Mouse (Mus musculus): Measurements from ENCODE around the gene Sapcd2. TPM values are rescaled to one million over a fixed set of nuclear protein-coding genes. Genes with fewer than 3 reads are reported as not detected.
"Not testable (repeated sequence)": the region's sequence is repeated elsewhere in the genome, so short reads cannot be mapped to it uniquely, and the experiment has no call there.

The Sapcd2 gene
- polyA plus RNA-seq, 1 experiment from 2014 or later: 17.9 TPM

- 84% methylated on average over 4 of the region's 4 CpGs for WGBS
- ATAC-seq (replicated peaks; ENCODE audit: low FRiP score, low read depth): no peak
- H3K4me1 ChIP-seq (replicated peaks; ENCODE audit: insufficient read depth, low read length): 0 out of 2 replicates have a peak, but pooled peaks cover 9% of the 10 kb centered on the region
- no peak for TF ChIP-seq CTCF (IDR thresholded peaks at IDR 0.05; ENCODE audit: low read depth)
- H3K36me3 ChIP-seq (ENCODE audit: insufficient read depth, low read length): no peaks in the 10 kb centered on the region
- no peak overlapping the region for H3K4me3 ChIP-seq (replicated peaks; ENCODE audit: low read depth, low read length)
- no peak overlapping the region for H3K9ac ChIP-seq (ENCODE audit: low read depth, low read length)
- DNase-seq (ENCODE audit: low spot score): no peak
- no peaks in the 10 kb centered on the region for H3K9me3 ChIP-seq (replicated peaks; ENCODE audit: low read length)
- no peak overlapping the region for H3K27ac ChIP-seq
- 0 out of 2 replicates have a peak, but pooled peaks cover 5% of the 10 kb centered on the region for H3K27me3 ChIP-seq (ENCODE audit: insufficient read depth, low read length)
- H3K4me2 ChIP-seq (ENCODE audit: low read length): 0 out of 2 replicates have a peak overlapping the region, but pooled peaks have one; percentile 91
Observed at GRCm38 (mm10) chr2:25403994-25404393, 31.9 kb downstream of the Sapcd2 start.

GRCm38 (mm10) chr2:25408908-25409307 is 36.8 kb downstream of the Sapcd2 start:
- 91% methylated on average over 10 of the region's 10 CpGs for WGBS
- no peak for TF ChIP-seq CTCF (IDR thresholded peaks at IDR 0.05; ENCODE audit: low read depth)
- H3K36me3 ChIP-seq (ENCODE audit: insufficient read depth, low read length): no peaks in the 10 kb centered on the region
- no peak overlapping the region for H3K4me2 ChIP-seq (ENCODE audit: low read length)
- no peak overlapping the region for H3K9ac ChIP-seq (ENCODE audit: low read depth, low read length)
- no peak for ATAC-seq (replicated peaks; ENCODE audit: low FRiP score, low read depth)
- no peaks in the 10 kb centered on the region for H3K9me3 ChIP-seq (replicated peaks; ENCODE audit: low read length)
- no peak overlapping the region for H3K4me3 ChIP-seq (replicated peaks; ENCODE audit: low read depth, low read length)
- H3K27me3 ChIP-seq (ENCODE audit: insufficient read depth, low read length): no peaks in the 10 kb centered on the region
- no peak overlapping the region for H3K27ac ChIP-seq
- no peak for DNase-seq (ENCODE audit: low spot score)
- H3K4me1 ChIP-seq (replicated peaks; ENCODE audit: insufficient read depth, low read length): no peaks in the 10 kb centered on the region

GRCm38 (mm10) chr2:25413436-25413835 is 41.3 kb downstream of the Sapcd2 start:
- not testable (repeated sequence) for H3K36me3 ChIP-seq (ENCODE audit: insufficient read depth, low read length); DNase-seq (ENCODE audit: low spot score); H3K27ac ChIP-seq; H3K9ac ChIP-seq (ENCODE audit: low read depth, low read length); H3K4me2 ChIP-seq (ENCODE audit: low read length); H3K4me3 ChIP-seq (replicated peaks; ENCODE audit: low read depth, low read length); ATAC-seq (replicated peaks; ENCODE audit: low FRiP score, low read depth); H3K9me3 ChIP-seq (replicated peaks; ENCODE audit: low read length); H3K27me3 ChIP-seq (ENCODE audit: insufficient read depth, low read length); H3K4me1 ChIP-seq (replicated peaks; ENCODE audit: insufficient read depth, low read length)
- TF ChIP-seq CTCF (IDR thresholded peaks at IDR 0.05; ENCODE audit: low read depth): peak; percentile 48

- no peaks in the 10 kb centered on the region for H3K9me3 ChIP-seq (replicated peaks; ENCODE audit: low read length)
- TF ChIP-seq CTCF (IDR thresholded peaks at IDR 0.05; ENCODE audit: low read depth): no peak
- no peak overlapping the region for H3K4me2 ChIP-seq (ENCODE audit: low read length)
- no peaks in the 10 kb centered on the region for H3K4me1 ChIP-seq (replicated peaks; ENCODE audit: insufficient read depth, low read length)
- H3K9ac ChIP-seq (ENCODE audit: low read depth, low read length): no peak overlapping the region
- no peaks in the 10 kb centered on the region for H3K36me3 ChIP-seq (ENCODE audit: insufficient read depth, low read length)
- DNase-seq (ENCODE audit: low spot score) (no peak), ATAC-seq (replicated peaks; ENCODE audit: low FRiP score, low read depth) (no peak)
- H3K27me3 ChIP-seq (ENCODE audit: insufficient read depth, low read length): no peaks in the 10 kb centered on the region
- WGBS: 22% methylated on average over 3 of the region's 3 CpGs
- H3K27ac ChIP-seq: no peak overlapping the region
- no peak overlapping the region for H3K4me3 ChIP-seq (replicated peaks; ENCODE audit: low read depth, low read length)
Observed at GRCm38 (mm10) chr2:25417426-25417825, 45.3 kb downstream of the Sapcd2 start.

- H3K4me1 ChIP-seq (replicated peaks; ENCODE audit: insufficient read depth, low read length): no peaks in the 10 kb centered on the region
- H3K4me3 ChIP-seq (replicated peaks; ENCODE audit: low read depth, low read length): no peak overlapping the region
- no peaks in the 10 kb centered on the region for H3K9me3 ChIP-seq (replicated peaks; ENCODE audit: low read length)
- WGBS: 26% methylated on average over 3 of the region's 3 CpGs
- H3K36me3 ChIP-seq (ENCODE audit: insufficient read depth, low read length): no peaks in the 10 kb centered on the region
- TF ChIP-seq CTCF (IDR thresholded peaks at IDR 0.05; ENCODE audit: low read depth): peak; percentile 77
- no peaks in the 10 kb centered on the region for H3K27me3 ChIP-seq (ENCODE audit: insufficient read depth, low read length)
- DNase-seq (ENCODE audit: low spot score) (peak; percentile 66), ATAC-seq (replicated peaks; ENCODE audit: low FRiP score, low read depth) (peak; percentile 23; the same call in 1 of the 2 replicates)
- H3K27ac ChIP-seq: no peak overlapping the region
- H3K4me2 ChIP-seq (ENCODE audit: low read length): no peak overlapping the region
- H3K9ac ChIP-seq (ENCODE audit: low read depth, low read length): no peak overlapping the region
Observed at GRCm38 (mm10) chr2:25421896-25422295, 49.8 kb downstream of the Sapcd2 start.

GRCm38 (mm10) chr2:25422587-25423410 is 50.7 kb downstream of the Sapcd2 start, which contains the start of gene Fut7:
Gene Fut7, plus strand, starts transcription at chr2:25423267.
- H3K9ac ChIP-seq (ENCODE audit: low read depth, low read length): no peak within 1 kb of the TSS
- ATAC-seq (replicated peaks; ENCODE audit: low FRiP score, low read depth): 0 out of 2 replicates have a peak, but pooled peaks have one; percentile 24

More at GRCm38 (mm10) chr2:25422587-25423410, 50.7 kb downstream of the Sapcd2 start, which contains the start of gene Fut7:
- Histone ChIP-seq H3K4me3 (replicated peaks; ENCODE audit: low read depth, low read length) (no peak within 1 kb of the TSS), H3K36me3 (ENCODE audit: insufficient read depth, low read length) (no peaks in the 10 kb centered on the region), H3K4me1 (replicated peaks; ENCODE audit: insufficient read depth, low read length) (no peaks in the 10 kb centered on the region), H3K27me3 (ENCODE audit: insufficient read depth, low read length) (no peaks in the 10 kb centered on the region), H3K9me3 (replicated peaks; ENCODE audit: low read length) (no peaks in the 10 kb centered on the region), H3K4me2 (ENCODE audit: low read length) (no peak within 1 kb of the TSS), H3K27ac (no peak within 1 kb of the TSS)
- TF ChIP-seq CTCF (IDR thresholded peaks at IDR 0.05; ENCODE audit: low read depth): no peak
- DNase-seq (ENCODE audit: low spot score): no peak
- WGBS: 52% methylated on average over 17 of the region's 17 CpGs
